Mouse (Mus musculus): ENCODE measurements around the gene Baz2a. TPM values are rescaled to one million over a fixed set of nuclear protein-coding genes. Genes with fewer than 3 reads are reported as not detected.
"Not testable (repeated sequence)": the region's sequence is repeated elsewhere in the genome, so short reads cannot be mapped to it uniquely, and the experiment has no call there.

Gene Baz2a
- polyA plus RNA-seq, 1 experiment from 2014 or later = 20.3 TPM

DNA sequence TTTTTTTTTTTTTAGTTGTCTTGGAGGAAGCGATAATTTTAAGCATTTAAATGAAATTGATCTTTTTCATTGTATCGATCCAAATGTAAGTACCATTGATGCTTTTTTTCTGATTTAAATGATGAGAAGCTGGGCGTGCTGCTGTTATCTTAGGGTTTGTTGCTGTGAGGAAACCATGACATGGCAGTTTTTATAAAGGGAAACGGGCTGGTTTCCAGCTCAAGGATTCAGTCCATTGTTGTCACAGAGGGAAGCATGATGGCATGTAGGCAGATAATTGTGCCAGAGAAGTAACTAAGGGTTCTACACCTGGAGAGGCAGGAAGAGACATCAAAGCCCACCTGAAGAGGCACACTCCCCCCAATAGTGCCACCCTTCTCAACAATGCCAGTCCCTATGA, 22.2 kb upstream of the Baz2a start:
- Histone ChIP-seq H3K4me3 (ENCODE audit: low read depth, low read length) (no peak overlapping the region), H3K36me3 (ENCODE audit: control insufficient read depth, insufficient read depth, low read length) (peaks cover 21% of the 10 kb centered on the region), H3K9ac (ENCODE audit: low read length) (no peak overlapping the region), H3K4me2 (ENCODE audit: low read depth) (no peak overlapping the region), H3K27ac (ENCODE audit: low read depth, low read length) (no peak overlapping the region), H3K4me1 (ENCODE audit: control insufficient read depth, insufficient read depth, low read length) (no peaks in the 10 kb centered on the region), H3K9me3 (ENCODE audit: control insufficient read depth, low read length) (no peaks in the 10 kb centered on the region), H3K27me3 (ENCODE audit: control insufficient read depth, insufficient read depth, low read length) (no peaks in the 10 kb centered on the region)
- DNase-seq (ENCODE audit: low spot score) (no peak), ATAC-seq (ENCODE audit: insufficient read depth, low FRiP score, low TSS enrichment) (no peak)
- WGBS = 96% methylated on average over 4 of the region's 4 CpGs

DNA sequence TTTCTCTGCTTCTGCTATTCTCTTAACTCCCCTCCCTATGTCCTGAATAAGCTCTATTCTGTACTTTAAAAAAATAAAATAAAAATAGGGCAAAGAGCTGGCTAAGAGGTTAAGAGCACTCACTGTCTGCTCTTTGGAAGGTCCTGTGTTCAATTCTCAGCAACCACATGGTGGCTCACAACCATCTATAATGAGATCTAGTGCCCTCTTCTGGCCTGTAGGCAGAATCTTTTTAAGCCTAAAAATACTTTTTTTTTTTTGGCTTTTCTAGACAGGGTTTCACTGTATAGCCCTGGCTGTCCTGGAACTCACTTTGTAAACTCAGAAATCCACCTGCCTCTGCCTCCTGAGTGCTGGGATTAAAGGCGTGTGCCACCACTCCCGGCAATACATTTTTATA, 20.9 kb upstream of the Baz2a start:
- not testable (repeated sequence) for H3K4me1 ChIP-seq (ENCODE audit: control insufficient read depth, insufficient read depth, low read length); H3K27me3 ChIP-seq (ENCODE audit: control insufficient read depth, insufficient read depth, low read length); H3K9ac ChIP-seq (ENCODE audit: low read length); H3K4me3 ChIP-seq (ENCODE audit: low read depth, low read length); H3K27ac ChIP-seq (ENCODE audit: low read depth, low read length); H3K9me3 ChIP-seq (ENCODE audit: control insufficient read depth, low read length); H3K4me2 ChIP-seq (ENCODE audit: low read depth); DNase-seq (ENCODE audit: low spot score); ATAC-seq (ENCODE audit: insufficient read depth, low FRiP score, low TSS enrichment)
- 97% methylated on average over 2 of the region's 2 CpGs for WGBS
- H3K36me3 ChIP-seq (ENCODE audit: control insufficient read depth, insufficient read depth, low read length) = peaks cover 21% of the 10 kb centered on the region

DNA sequence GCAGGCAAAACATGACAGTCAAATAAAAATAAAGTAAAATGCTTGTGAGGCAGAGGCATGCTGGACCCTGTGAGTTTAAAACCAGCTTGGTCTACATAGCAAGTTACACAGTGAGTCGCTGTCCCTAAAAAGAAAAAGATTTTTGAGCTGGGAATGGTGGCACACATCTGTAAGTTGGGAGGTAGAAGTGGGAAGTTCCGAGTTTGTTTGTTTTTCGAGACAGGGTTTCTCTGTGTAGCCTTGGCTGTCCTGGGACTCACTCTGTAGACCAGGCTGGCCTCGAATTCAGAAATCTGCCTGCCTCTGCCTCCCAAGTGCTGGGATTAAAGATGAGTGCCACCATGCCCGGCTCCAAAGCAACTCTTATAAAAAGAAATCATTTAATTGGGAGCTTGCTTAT, 13.1 kb upstream of the Baz2a start:
- DNase-seq (ENCODE audit: low spot score); ATAC-seq (ENCODE audit: insufficient read depth, low FRiP score, low TSS enrichment); H3K4me1 ChIP-seq (ENCODE audit: control insufficient read depth, insufficient read depth, low read length); H3K27ac ChIP-seq (ENCODE audit: low read depth, low read length); H3K4me2 ChIP-seq (ENCODE audit: low read depth); H3K27me3 ChIP-seq (ENCODE audit: control insufficient read depth, insufficient read depth, low read length); H3K4me3 ChIP-seq (ENCODE audit: low read depth, low read length); H3K36me3 ChIP-seq (ENCODE audit: control insufficient read depth, insufficient read depth, low read length); H3K9ac ChIP-seq (ENCODE audit: low read length); H3K9me3 ChIP-seq (ENCODE audit: control insufficient read depth, low read length): not testable (repeated sequence)
- WGBS = 79% methylated on average over 5 of the region's 5 CpGs

DNA sequence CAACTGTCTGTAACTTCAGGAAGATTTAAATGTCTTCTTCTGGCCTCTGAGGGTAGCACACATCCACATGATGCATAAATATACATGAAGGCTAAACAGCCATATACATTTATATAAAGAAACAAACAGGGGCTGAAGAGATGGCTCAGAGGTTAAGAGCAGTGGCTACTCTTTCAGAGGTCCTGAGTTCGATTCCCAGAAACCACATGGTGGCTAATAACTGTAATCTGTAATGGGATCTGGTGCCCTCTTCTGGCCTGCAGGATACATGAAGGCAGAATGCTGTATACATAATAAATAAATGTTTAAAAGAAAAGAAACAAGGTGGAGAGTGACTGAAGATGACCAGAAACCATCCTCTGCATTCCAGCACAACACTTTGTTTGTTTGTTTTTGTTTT, 10.9 kb upstream of the Baz2a start:
- Histone ChIP-seq H3K27me3 (ENCODE audit: control insufficient read depth, insufficient read depth, low read length) (no peaks in the 10 kb centered on the region), H3K36me3 (ENCODE audit: control insufficient read depth, insufficient read depth, low read length) (peaks cover 3% of the 10 kb centered on the region; the same call in 1 of the 2 replicates), H3K9me3 (ENCODE audit: control insufficient read depth, low read length) (no peaks in the 10 kb centered on the region), H3K27ac (ENCODE audit: low read depth, low read length) (no peak overlapping the region), H3K4me3 (ENCODE audit: low read depth, low read length) (no peak overlapping the region), H3K9ac (ENCODE audit: low read length) (no peak overlapping the region), H3K4me2 (ENCODE audit: low read depth) (no peak overlapping the region), H3K4me1 (ENCODE audit: control insufficient read depth, insufficient read depth, low read length) (peaks cover 3% of the 10 kb centered on the region; the same call in 1 of the 2 replicates)
- DNase-seq (ENCODE audit: low spot score) (no peak), ATAC-seq (ENCODE audit: insufficient read depth, low FRiP score, low TSS enrichment) (no peak)
- WGBS = 86% methylated on average over 1 of the region's 1 CpGs

DNA sequence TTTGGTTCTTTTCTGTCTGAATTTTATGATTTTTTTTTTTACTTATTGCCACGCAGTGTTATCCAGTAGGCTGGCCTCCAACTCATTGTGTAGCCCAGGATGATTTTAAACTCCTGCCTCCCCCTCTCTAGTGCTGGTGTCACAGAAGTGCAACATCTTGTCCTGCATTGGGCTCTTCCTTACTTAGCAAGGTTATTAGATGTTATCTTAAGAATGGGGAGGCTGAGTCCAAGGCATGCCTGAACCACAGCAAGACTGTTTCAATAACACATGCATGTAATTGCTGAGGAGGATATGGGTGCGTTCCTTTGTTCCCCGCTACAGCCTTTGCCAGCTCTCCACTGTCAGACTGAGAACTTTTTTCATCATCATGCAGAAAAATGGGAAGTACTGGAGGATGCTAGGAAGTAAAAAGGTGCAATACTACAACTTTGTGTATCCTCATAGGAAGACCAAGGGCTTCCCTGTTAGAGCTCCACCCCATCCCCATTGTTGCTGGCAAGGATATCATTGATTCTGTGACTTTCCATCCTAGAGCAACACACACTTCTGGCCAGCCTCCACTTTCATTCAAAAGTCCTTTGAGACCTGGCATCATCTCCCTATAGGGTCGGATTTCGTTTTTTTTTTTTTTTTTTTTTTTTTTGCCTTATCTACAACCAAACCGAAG, 9.4 kb upstream of the Baz2a start:
- WGBS = 73% methylated on average over 6 of the region's 6 CpGs
- Histone ChIP-seq H3K36me3 (ENCODE audit: control insufficient read depth, insufficient read depth, low read length) (peaks cover 8% of the 10 kb centered on the region), H3K27ac (ENCODE audit: low read depth, low read length) (no peak overlapping the region), H3K27me3 (ENCODE audit: control insufficient read depth, insufficient read depth, low read length) (no peaks in the 10 kb centered on the region), H3K4me3 (ENCODE audit: low read depth, low read length) (peak overlapping the region; percentile 99), H3K9ac (ENCODE audit: low read length) (peak overlapping the region; percentile 41; the same call in 1 of the 2 replicates), H3K4me1 (ENCODE audit: control insufficient read depth, insufficient read depth, low read length) (peaks cover 3% of the 10 kb centered on the region; the same call in 1 of the 2 replicates), H3K4me2 (ENCODE audit: low read depth) (peak overlapping the region; percentile 59), H3K9me3 (ENCODE audit: control insufficient read depth, low read length) (no peaks in the 10 kb centered on the region)
- no peak for ATAC-seq (ENCODE audit: insufficient read depth, low FRiP score, low TSS enrichment)
- no peak for DNase-seq (ENCODE audit: low spot score)

- no peaks in the 10 kb centered on the region for H3K9me3 ChIP-seq (ENCODE audit: control insufficient read depth, low read length)
- H3K4me1 ChIP-seq (ENCODE audit: control insufficient read depth, insufficient read depth, low read length) = peaks cover 3% of the 10 kb centered on the region; the same call in 1 of the 2 replicates
- peak overlapping the region; percentile 59 for H3K4me2 ChIP-seq (ENCODE audit: low read depth)
- 16% methylated on average over 9 of the region's 9 CpGs for WGBS
- peaks cover 6% of the 10 kb centered on the region for H3K36me3 ChIP-seq (ENCODE audit: control insufficient read depth, insufficient read depth, low read length)
- H3K27me3 ChIP-seq (ENCODE audit: control insufficient read depth, insufficient read depth, low read length) = no peaks in the 10 kb centered on the region
- ATAC-seq (ENCODE audit: insufficient read depth, low FRiP score, low TSS enrichment) (no peak), DNase-seq (ENCODE audit: low spot score) (no peak)
- H3K27ac ChIP-seq (ENCODE audit: low read depth, low read length) = no peak overlapping the region
- peak overlapping the region; percentile 41 for H3K9ac ChIP-seq (ENCODE audit: low read length)
- peak overlapping the region; percentile 99 for H3K4me3 ChIP-seq (ENCODE audit: low read depth, low read length)
Measured at GRCm38 (mm10) chr10:128082477-128082808, 8.9 kb upstream of the Baz2a start.

- peak within 1 kb of the TSS; percentile 66 for H3K4me2 ChIP-seq (ENCODE audit: low read depth)
- H3K9me3 ChIP-seq (ENCODE audit: control insufficient read depth, low read length) = no peaks in the 10 kb centered on the region
- WGBS = under 1% methylated on average over 34 of the region's 34 CpGs
- peak; percentile 95 for DNase-seq (ENCODE audit: low spot score)
- no peaks in the 10 kb centered on the region for H3K27me3 ChIP-seq (ENCODE audit: control insufficient read depth, insufficient read depth, low read length)
- peaks cover 3% of the 10 kb centered on the region; the same call in 1 of the 2 replicates for H3K4me1 ChIP-seq (ENCODE audit: control insufficient read depth, insufficient read depth, low read length)
- peak within 1 kb of the TSS; percentile 98 for H3K9ac ChIP-seq (ENCODE audit: low read length)
- peak within 1 kb of the TSS; percentile 67; the same call in 1 of the 2 replicates for H3K27ac ChIP-seq (ENCODE audit: low read depth, low read length)
- H3K4me3 ChIP-seq (ENCODE audit: low read depth, low read length) = peak within 1 kb of the TSS; percentile 99
- ATAC-seq (ENCODE audit: insufficient read depth, low FRiP score, low TSS enrichment) = peak; percentile 98
- H3K36me3 ChIP-seq (ENCODE audit: control insufficient read depth, insufficient read depth, low read length) = peaks cover 8% of the 10 kb centered on the region
Measured at GRCm38 (mm10) chr10:128082880-128083421, 8.4 kb upstream of the Baz2a start, which contains the start of gene Atp5b. Gene Atp5b, plus strand, starts transcription at chr10:128083273.

GRCm38 (mm10) chr10:128083688-128084087, 7.7 kb upstream of the Baz2a start:
- under 1% methylated on average over 22 of the region's 22 CpGs for WGBS

DNA sequence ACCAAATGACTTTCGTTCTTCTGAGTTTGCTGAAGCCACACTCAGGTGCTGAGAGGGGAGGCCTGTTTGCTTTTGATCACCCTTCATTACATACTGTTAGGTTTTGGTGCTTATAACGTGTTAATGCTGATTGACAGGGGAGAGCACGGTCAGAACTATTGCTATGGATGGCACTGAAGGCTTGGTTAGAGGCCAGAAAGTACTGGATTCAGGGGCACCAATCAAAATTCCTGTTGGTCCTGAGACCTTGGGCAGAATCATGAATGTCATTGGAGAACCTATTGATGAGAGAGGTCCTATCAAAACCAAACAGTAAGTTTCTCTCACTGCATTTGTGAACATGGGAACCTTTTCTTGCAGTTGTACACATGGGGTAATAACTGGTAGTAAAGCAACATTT, 7.2 kb upstream of the Baz2a start:
- Histone ChIP-seq H3K4me2 (ENCODE audit: low read depth) (peak overlapping the region; percentile 66), H3K9me3 (ENCODE audit: control insufficient read depth, low read length) (no peaks in the 10 kb centered on the region), H3K4me3 (ENCODE audit: low read depth, low read length) (peak overlapping the region; percentile 99), H3K9ac (ENCODE audit: low read length) (peak overlapping the region; percentile 98), H3K4me1 (ENCODE audit: control insufficient read depth, insufficient read depth, low read length) (peaks cover 3% of the 10 kb centered on the region; the same call in 1 of the 2 replicates), H3K27ac (ENCODE audit: low read depth, low read length) (no peak overlapping the region), H3K36me3 (ENCODE audit: control insufficient read depth, insufficient read depth, low read length) (peaks cover 16% of the 10 kb centered on the region), H3K27me3 (ENCODE audit: control insufficient read depth, insufficient read depth, low read length) (no peaks in the 10 kb centered on the region)
- ATAC-seq (ENCODE audit: insufficient read depth, low FRiP score, low TSS enrichment) (no peak), DNase-seq (ENCODE audit: low spot score) (no peak)
- 10% methylated on average over 3 of the region's 3 CpGs for WGBS

More at GRCm38 (mm10) chr10:128083688-128084087, 7.7 kb upstream of the Baz2a start:
- H3K27me3 ChIP-seq (ENCODE audit: control insufficient read depth, insufficient read depth, low read length) = no peaks in the 10 kb centered on the region
- H3K9me3 ChIP-seq (ENCODE audit: control insufficient read depth, low read length) = no peaks in the 10 kb centered on the region
- H3K4me1 ChIP-seq (ENCODE audit: control insufficient read depth, insufficient read depth, low read length) = peaks cover 3% of the 10 kb centered on the region; the same call in 1 of the 2 replicates
- H3K4me2 ChIP-seq (ENCODE audit: low read depth) = peak overlapping the region; percentile 66
- H3K9ac ChIP-seq (ENCODE audit: low read length) = peak overlapping the region; percentile 98
- H3K4me3 ChIP-seq (ENCODE audit: low read depth, low read length) = peak overlapping the region; percentile 99
- H3K27ac ChIP-seq (ENCODE audit: low read depth, low read length) = no peak overlapping the region; the same call in 1 of the 2 replicates
- ATAC-seq (ENCODE audit: insufficient read depth, low FRiP score, low TSS enrichment) = no peak
- peaks cover 14% of the 10 kb centered on the region for H3K36me3 ChIP-seq (ENCODE audit: control insufficient read depth, insufficient read depth, low read length)
- no peak for DNase-seq (ENCODE audit: low spot score)

Data from neural tube, embryonic 11.5 days (tissue).